Mouse (Mus musculus): ENCODE measurements around the gene Tmem196.

Tmem196 gene

GRCm38 (mm10) chr12:119945589-119946310 lies at the start of gene Tmem196:
Tmem196 (plus strand) TSS chr12:119945822.
- no peak for DNase-seq (ENCODE audit: low spot score)

GRCm38 (mm10) chr12:119946311-119946692 lies 680 bp downstream of the Tmem196 start:
- DNase-seq (ENCODE audit: low spot score), result no peak

GRCm38 (mm10) chr12:119957041-119957440 lies 11.4 kb downstream of the Tmem196 start:
- DNase-seq (ENCODE audit: low spot score), result no peak

- no peak for DNase-seq (ENCODE audit: low spot score)
These were observed 15.1 kb downstream of the Tmem196 start for GRCm38 (mm10) chr12:119960730-119961129.

GRCm38 (mm10) chr12:119965373-119965772 lies 19.8 kb downstream of the Tmem196 start:
- DNase-seq (ENCODE audit: low spot score), result no peak

- DNase-seq (ENCODE audit: low spot score), result no peak
These were observed 24.4 kb downstream of the Tmem196 start for GRCm38 (mm10) chr12:119970068-119970467.

- peak; percentile 18 for DNase-seq (ENCODE audit: low spot score)
These were observed 36.1 kb downstream of the Tmem196 start for GRCm38 (mm10) chr12:119981731-119982130.

- no peak for DNase-seq (ENCODE audit: low spot score)
These were observed 52.6 kb downstream of the Tmem196 start for GRCm38 (mm10) chr12:119998267-119998666.

GRCm38 (mm10) chr12:120004280-120004679 lies 58.7 kb downstream of the Tmem196 start:
- no peak for DNase-seq (ENCODE audit: low spot score)

GRCm38 (mm10) chr12:120014768-120015167 lies 69.1 kb downstream of the Tmem196 start:
- DNase-seq (ENCODE audit: low spot score), result no peak

- DNase-seq (ENCODE audit: low spot score), result no peak
These were observed 69.6 kb downstream of the Tmem196 start for GRCm38 (mm10) chr12:120015201-120015600.

GRCm38 (mm10) chr12:120028089-120028959 lies 82.7 kb downstream of the Tmem196 start:
- DNase-seq (ENCODE audit: low spot score), result peak; percentile 98
